Comparison of ENCODE assay signal across 20 mouse cellular contexts in the genomic region with DNA sequence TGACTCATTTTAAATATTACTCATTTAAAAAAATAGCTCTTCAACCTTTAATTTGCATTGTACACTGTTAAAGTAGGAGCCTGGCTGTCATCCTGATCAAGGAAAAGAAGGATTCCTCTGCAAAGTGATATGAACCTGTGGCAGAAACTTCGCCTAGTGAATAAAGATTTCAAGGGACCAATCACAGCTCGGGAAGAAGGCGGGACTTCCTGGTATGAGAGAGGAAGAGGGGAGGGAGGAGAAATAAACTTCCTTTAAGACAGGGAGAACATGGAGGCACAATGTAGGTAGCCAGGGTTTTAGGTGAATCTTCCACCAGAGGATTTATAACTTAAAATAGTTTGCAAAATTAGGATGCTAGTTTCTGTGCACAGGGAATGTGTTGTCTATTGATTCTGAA.
"Had no signal": no experiment of that assay in that cellular context is flagged by ENCODE, and none has a peak within 500 bp of the region (broad histone marks: within the 10 kb centered on the region; RNA-seq: fewer than 3 reads in every experiment).

No protein-coding gene starts in this region.

- H3K4me3 ChIP-seq: layer of hippocampus, adult 2 months; limb, embryonic 12.5 days; limb, embryonic 15.5 days; midbrain, embryonic 12.5 days; midbrain, embryonic 15.5 days; neural tube, embryonic 13.5 days; stomach, embryonic 15.5 days had no signal

- H3K27ac ChIP-seq: kidney, postnatal 0 days; layer of hippocampus, adult 2 months; limb, embryonic 12.5 days; limb, embryonic 15.5 days; liver, embryonic 14.5 days; macrophage; midbrain, embryonic 12.5 days; midbrain, embryonic 15.5 days; neural tube, embryonic 13.5 days; stomach, embryonic 15.5 days had no signal

- H3K4me2 ChIP-seq: limb, embryonic 12.5 days; limb, embryonic 15.5 days; liver, embryonic 11.5 days; lung, embryonic 14.5 days; midbrain, embryonic 12.5 days; midbrain, embryonic 15.5 days; neural tube, embryonic 13.5 days; stomach, embryonic 15.5 days had no signal

- H3K9me3 ChIP-seq: limb, embryonic 12.5 days; limb, embryonic 15.5 days; midbrain, embryonic 12.5 days; midbrain, embryonic 15.5 days; neural tube, embryonic 13.5 days; stomach, embryonic 15.5 days had no signal

- H3K4me1 ChIP-seq: limb, embryonic 12.5 days; limb, embryonic 15.5 days; midbrain, embryonic 12.5 days; midbrain, embryonic 15.5 days; neural tube, embryonic 13.5 days; stomach, embryonic 15.5 days had no signal

- H3K36me3 ChIP-seq: limb, embryonic 12.5 days; limb, embryonic 15.5 days; midbrain, embryonic 12.5 days; midbrain, embryonic 15.5 days; neural tube, embryonic 13.5 days; stomach, embryonic 15.5 days had no signal

- H3K9ac ChIP-seq: limb, embryonic 12.5 days; limb, embryonic 15.5 days; liver, embryonic 14.5 days; liver, postnatal 0 days; lung, embryonic 14.5 days; midbrain, embryonic 12.5 days; midbrain, embryonic 15.5 days; neural tube, embryonic 13.5 days; stomach, embryonic 15.5 days had no signal

- DNase-seq: kidney, postnatal 25 days; layer of hippocampus, adult 9-11 months; left cerebral cortex, postnatal 4 days; liver, postnatal 0 days; lung, embryonic 14.5 days; retina, postnatal 1 day; right cerebral cortex, postnatal 25 days; spleen, adult 18-20 months; thymus, postnatal 25 days had no signal

- H3K27me3 ChIP-seq: limb, embryonic 12.5 days; limb, embryonic 15.5 days; midbrain, embryonic 12.5 days; midbrain, embryonic 15.5 days; neural tube, embryonic 13.5 days; stomach, embryonic 15.5 days had no signal
